Mouse (Mus musculus) liver, embryonic 16.5 days (tissue): ENCODE measurements around the gene Pphln1. TPM values are rescaled to one million over a fixed set of nuclear protein-coding genes. Genes with fewer than 3 reads are reported as not detected.

Source experiments
- ATAC-seq: fragments of 200-750 bp; cut with Nextera tagmentation; 2 replicates; pipeline ENCODE4 v1.8.0; 2017; ENCODE audit warnings: low read depth, mild to moderate bottlenecking, moderate number of reproducible peaks, moderate library complexity
- H3K27ac ChIP-seq: fragments of 300-500 bp; sonication (generic); 2 replicates; pipeline ENCODE4 v1.5.1; 2014; ENCODE audit warnings: mild to moderate bottlenecking, low read length
- H3K27me3 ChIP-seq: fragments of 300-500 bp; sonication (generic); 2 replicates; pipeline ENCODE4 v1.6.1; 2014; ENCODE audit warnings: low read depth, low read length, mixed read lengths; ENCODE audit not compliant: control insufficient read depth, insufficient read depth
- H3K36me3 ChIP-seq: fragments of 300-500 bp; sonication (generic); 2 replicates; pipeline ENCODE4 v1.6.1; 2014; ENCODE audit warnings: mild to moderate bottlenecking; ENCODE audit not compliant: control insufficient read depth, insufficient read depth
- H3K4me1 ChIP-seq: fragments of 300-500 bp; sonication (generic); 2 replicates; pipeline ENCODE4 v1.6.1; 2014; ENCODE audit warnings: low read depth, low read length, mixed read lengths; ENCODE audit not compliant: control insufficient read depth
- H3K4me2 ChIP-seq: fragments of 300-500 bp; sonication (generic); 2 replicates; pipeline ENCODE4 v1.6.1; 2014; ENCODE audit warnings: low read depth, low read length, mixed read lengths
- H3K4me3 ChIP-seq: fragments of 300-500 bp; sonication (generic); 2 replicates; pipeline ENCODE4 v1.5.1; 2014; ENCODE audit warnings: low read depth, mild to moderate bottlenecking, low read length
- H3K9ac ChIP-seq: fragments of 300-500 bp; sonication (generic); 2 replicates; pipeline ENCODE4 v1.6.1; 2014; ENCODE audit warnings: low read depth, low read length
- H3K9me3 ChIP-seq: fragments of 300-500 bp; sonication (generic); replicated peaks from 2 replicates; pipeline ENCODE4 v1.6.1; 2016; ENCODE audit warnings: low read length; ENCODE audit not compliant: control insufficient read depth
- WGBS: fragments of 180-500 bp; shearing (Covaris S2); extraction: QIAGEN DNeasy Blood & Tissue Kit; methylation state at CpG from one replicate; pipeline ENCODE4 v1.1.7; 2014; ENCODE audit not compliant: insufficient replicate concordance; 5-methylcytosine and 5-hydroxymethylcytosine counted together
- polyA plus RNA-seq: library from polyadenylated mRNA; unstranded; fragments of >200 nt; fragmentation: Nextera tagmentation; extraction: Ambion mirVana; gene quantifications from 2 replicates; pipeline ENCODE4 v1.2.1, GENCODE M21; 2015

Gene Pphln1
- polyA plus RNA-seq, 1 experiment from 2014 or later = 14.2 TPM

GRCm38 (mm10) chr15:93518941-93519835 lies 121.0 kb downstream of the Pphln1 start:
- no peaks in the 10 kb centered on the region for H3K36me3 ChIP-seq
- peak overlapping the region; percentile 57 for H3K9ac ChIP-seq
- peaks cover 33% of the 10 kb centered on the region for H3K27me3 ChIP-seq
- H3K27ac ChIP-seq = no peak overlapping the region; the same call in 1 of the 2 replicates
- ATAC-seq = peak; percentile 83
- H3K4me3 ChIP-seq = peak overlapping the region; percentile 69
- H3K9me3 ChIP-seq = no peaks in the 10 kb centered on the region
- H3K4me1 ChIP-seq = peaks cover 11% of the 10 kb centered on the region
- under 1% methylated on average over 84 of the region's 85 CpGs for WGBS
- peak overlapping the region; percentile 85 for H3K4me2 ChIP-seq

GRCm38 (mm10) chr15:93519836-93520826 lies 122.0 kb downstream of the Pphln1 start:
- no peaks in the 10 kb centered on the region for H3K36me3 ChIP-seq
- no peak for ATAC-seq
- 7% methylated on average over 17 of the region's 17 CpGs for WGBS
- peaks cover 11% of the 10 kb centered on the region for H3K4me1 ChIP-seq
- no peaks in the 10 kb centered on the region for H3K9me3 ChIP-seq
- H3K4me2 ChIP-seq = peak overlapping the region; percentile 85
- H3K27me3 ChIP-seq = peaks cover 33% of the 10 kb centered on the region
- H3K9ac ChIP-seq = no peak overlapping the region
- no peak overlapping the region for H3K27ac ChIP-seq
- H3K4me3 ChIP-seq = peak overlapping the region; percentile 69

GRCm38 (mm10) chr15:93521088-93521786 lies 123.1 kb downstream of the Pphln1 start:
- Histone ChIP-seq H3K27me3 (peaks cover 33% of the 10 kb centered on the region), H3K27ac (no peak overlapping the region), H3K36me3 (no peaks in the 10 kb centered on the region), H3K4me2 (no peak overlapping the region), H3K4me3 (no peak overlapping the region), H3K4me1 (peaks cover 13% of the 10 kb centered on the region), H3K9ac (no peak overlapping the region), H3K9me3 (no peaks in the 10 kb centered on the region)
- ATAC-seq = no peak
- WGBS = 54% methylated on average over 11 of the region's 11 CpGs

- no peak overlapping the region for H3K9ac ChIP-seq
- H3K4me3 ChIP-seq = no peak overlapping the region
- no peak for ATAC-seq
- peaks cover 13% of the 10 kb centered on the region for H3K4me1 ChIP-seq
- H3K27ac ChIP-seq = no peak overlapping the region
- H3K4me2 ChIP-seq = no peak overlapping the region
- H3K9me3 ChIP-seq = no peaks in the 10 kb centered on the region
- H3K36me3 ChIP-seq = no peaks in the 10 kb centered on the region
- H3K27me3 ChIP-seq = peaks cover 33% of the 10 kb centered on the region
- 16% methylated on average over 3 of the region's 3 CpGs for WGBS
Measured at GRCm38 (mm10) chr15:93521787-93522180, 123.6 kb downstream of the Pphln1 start.

GRCm38 (mm10) chr15:93525305-93525917 lies 127.3 kb downstream of the Pphln1 start:
- H3K36me3 ChIP-seq = no peaks in the 10 kb centered on the region
- peaks cover 6% of the 10 kb centered on the region for H3K4me1 ChIP-seq
- H3K27me3 ChIP-seq = peaks cover 1% of the 10 kb centered on the region; the same call in 1 of the 2 replicates
- H3K9me3 ChIP-seq = no peaks in the 10 kb centered on the region
- H3K9ac ChIP-seq = no peak overlapping the region
- 20% methylated on average over 5 of the region's 5 CpGs for WGBS
- no peak overlapping the region for H3K27ac ChIP-seq
- no peak overlapping the region for H3K4me2 ChIP-seq
- no peak overlapping the region for H3K4me3 ChIP-seq
- ATAC-seq = no peak

- Histone ChIP-seq H3K4me1 (peaks cover 6% of the 10 kb centered on the region), H3K9ac (no peak overlapping the region), H3K36me3 (no peaks in the 10 kb centered on the region), H3K27ac (no peak overlapping the region), H3K9me3 (no peaks in the 10 kb centered on the region), H3K4me2 (no peak overlapping the region), H3K4me3 (no peak overlapping the region), H3K27me3 (no peaks in the 10 kb centered on the region)
- ATAC-seq = no peak
- WGBS = 35% methylated on average over 12 of the region's 12 CpGs
Measured at GRCm38 (mm10) chr15:93529831-93530702, 131.9 kb downstream of the Pphln1 start.

- Histone ChIP-seq H3K27ac (no peak overlapping the region), H3K9ac (no peak overlapping the region), H3K4me3 (no peak overlapping the region), H3K36me3 (no peaks in the 10 kb centered on the region), H3K9me3 (no peaks in the 10 kb centered on the region), H3K27me3 (no peaks in the 10 kb centered on the region), H3K4me1 (peaks cover 4% of the 10 kb centered on the region), H3K4me2 (no peak overlapping the region)
- 53% methylated on average over 3 of the region's 3 CpGs for WGBS
- ATAC-seq = no peak
Measured at GRCm38 (mm10) chr15:93530703-93531032, 132.5 kb downstream of the Pphln1 start.
